Mouse (Mus musculus) mesoderm, embryonic 11.5 days (tissue): Measurements from ENCODE around the gene Zdhhc1.
A peak's percentile ranks its signal among the peaks of the same experiment; 100 is the strongest.

Source experiments
- DNase-seq: peaks from one replicate; pipeline ENCODE4 v3.0.0-alpha.2; 2012; ENCODE audit warnings: low read depth, low spot score

The Zdhhc1 gene

DNA sequence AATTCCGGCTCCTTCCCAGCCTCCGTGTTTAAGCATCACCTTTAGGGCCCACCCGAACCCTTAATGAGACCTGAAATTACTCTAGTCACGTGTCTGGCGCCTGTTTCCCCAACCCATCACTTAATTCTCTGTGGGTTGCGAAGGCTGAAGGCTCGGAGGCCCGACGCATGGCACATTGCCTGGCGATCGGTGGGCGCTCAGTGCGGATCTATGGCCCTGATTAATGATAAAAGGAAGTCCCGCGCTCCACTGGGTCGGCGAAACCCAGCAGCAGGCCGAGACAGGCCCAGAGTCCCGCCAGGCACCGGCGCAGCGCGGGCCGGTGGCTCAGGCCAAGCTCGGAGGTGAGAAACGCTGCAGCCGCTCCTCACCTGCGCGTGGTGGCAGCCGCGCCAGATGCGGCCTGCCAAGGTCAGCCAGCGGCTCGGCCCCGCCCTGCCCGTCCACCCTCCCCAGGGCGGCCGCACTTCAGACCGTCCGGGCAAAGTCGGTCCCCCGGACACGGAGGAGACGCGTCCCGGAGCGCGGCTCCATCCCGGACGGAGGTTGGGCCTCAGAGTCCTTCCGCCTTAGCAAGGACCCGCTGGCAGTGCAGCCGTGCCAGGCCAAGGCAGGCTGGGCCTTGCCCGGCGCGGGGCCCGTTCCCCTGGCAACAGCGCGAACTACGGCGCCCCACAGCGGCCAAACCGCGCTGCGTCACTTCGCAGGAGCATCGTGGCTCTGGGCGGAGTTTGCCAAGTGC lies at the start of gene Zdhhc1:
Gene Zdhhc1 (minus strand): TSS at position 464 of the 742 bp plus-strand sequence.
- peak; percentile 87 for DNase-seq

DNA sequence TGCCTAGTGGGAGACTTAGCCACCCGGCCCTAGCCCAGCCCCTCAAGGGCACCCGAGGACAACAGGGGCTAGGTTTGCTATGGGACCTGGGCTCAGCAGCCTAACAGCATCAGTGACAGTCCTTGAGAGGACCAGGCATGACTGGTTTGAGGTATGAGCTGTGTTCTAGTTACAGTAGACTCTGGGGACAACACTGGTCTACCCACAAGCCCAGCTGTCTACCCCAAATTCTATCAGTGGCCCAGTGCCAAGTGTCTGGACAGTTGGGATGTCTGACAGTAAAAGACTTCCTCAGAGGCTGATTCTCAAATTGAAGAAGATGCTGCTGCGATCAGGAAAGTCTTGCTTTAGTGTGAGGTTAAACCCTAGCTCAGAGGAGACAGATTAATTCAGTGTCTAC lies 48.5 kb upstream of the Zdhhc1 start:
- DNase-seq, result no peak

DNA sequence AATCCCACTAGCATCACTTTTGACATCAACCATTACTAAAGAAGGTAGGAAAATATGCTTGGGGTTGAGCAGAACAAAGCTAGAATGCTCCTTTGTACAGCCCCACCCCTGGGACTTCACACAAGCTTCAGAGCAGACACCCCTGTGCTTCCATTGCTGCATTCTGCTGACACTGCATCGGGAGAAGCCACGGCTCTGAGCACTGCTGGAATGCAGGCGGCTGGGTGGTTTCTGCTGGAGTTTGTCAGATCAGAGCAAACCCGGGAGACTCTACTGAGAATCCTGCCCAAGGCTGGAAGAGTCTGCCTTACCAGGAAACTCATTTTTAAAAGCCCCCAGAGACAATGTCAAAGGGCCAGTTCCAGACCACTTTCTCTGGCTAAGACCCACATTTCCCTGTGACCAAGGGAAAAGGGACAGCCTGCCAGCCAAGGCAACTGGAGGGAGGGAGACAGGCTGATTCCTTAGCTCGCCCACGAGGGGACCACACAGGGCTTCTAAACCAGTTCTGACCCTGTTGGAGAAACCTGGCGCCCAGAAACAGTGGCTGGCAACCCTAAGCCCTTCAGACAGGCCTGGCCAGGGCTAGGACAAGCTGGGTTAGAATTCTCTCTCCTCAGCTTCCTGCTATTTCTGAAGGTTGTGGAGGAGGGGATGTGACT lies 48.0 kb upstream of the Zdhhc1 start:
- DNase-seq, result no peak

DNA sequence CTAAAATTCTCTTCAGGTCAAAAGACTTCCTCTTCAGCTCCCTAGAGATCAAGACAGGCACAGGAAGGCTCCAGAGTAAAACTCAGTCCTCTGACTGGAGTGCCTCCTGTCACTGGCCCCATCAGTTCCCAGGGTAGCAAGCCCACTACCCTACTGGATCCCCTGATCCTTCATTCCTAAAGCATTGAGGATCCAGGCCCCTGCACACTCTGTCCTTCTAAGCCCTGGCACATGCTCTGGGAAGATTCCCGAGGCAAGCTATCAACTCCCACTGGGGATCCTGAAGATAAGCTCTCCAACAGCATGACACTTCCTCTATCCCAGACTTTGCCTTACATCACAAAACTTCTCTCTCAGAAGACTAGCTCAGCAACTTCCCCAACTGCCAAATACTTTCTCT lies 47.0 kb upstream of the Zdhhc1 start:
- DNase-seq, result no peak

DNA sequence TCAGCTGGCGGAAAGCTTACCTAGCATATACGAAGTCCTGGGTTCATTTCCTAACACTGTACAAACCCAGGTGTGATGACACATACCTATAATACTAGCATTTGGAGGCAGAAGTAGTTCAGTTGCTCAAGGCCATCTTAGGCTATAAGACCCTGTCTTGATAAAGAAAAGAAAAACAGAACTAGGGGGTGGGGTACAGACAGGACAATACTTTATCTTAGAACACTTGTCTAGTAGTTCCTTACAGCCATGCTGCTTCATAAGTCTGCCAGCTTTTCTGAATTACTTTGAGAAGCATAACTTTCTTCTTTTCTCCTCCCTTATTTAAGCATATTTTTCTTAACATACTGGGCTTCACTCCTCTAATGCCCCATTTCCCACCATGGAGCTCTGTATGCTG lies 46.1 kb upstream of the Zdhhc1 start:
- no peak for DNase-seq

DNA sequence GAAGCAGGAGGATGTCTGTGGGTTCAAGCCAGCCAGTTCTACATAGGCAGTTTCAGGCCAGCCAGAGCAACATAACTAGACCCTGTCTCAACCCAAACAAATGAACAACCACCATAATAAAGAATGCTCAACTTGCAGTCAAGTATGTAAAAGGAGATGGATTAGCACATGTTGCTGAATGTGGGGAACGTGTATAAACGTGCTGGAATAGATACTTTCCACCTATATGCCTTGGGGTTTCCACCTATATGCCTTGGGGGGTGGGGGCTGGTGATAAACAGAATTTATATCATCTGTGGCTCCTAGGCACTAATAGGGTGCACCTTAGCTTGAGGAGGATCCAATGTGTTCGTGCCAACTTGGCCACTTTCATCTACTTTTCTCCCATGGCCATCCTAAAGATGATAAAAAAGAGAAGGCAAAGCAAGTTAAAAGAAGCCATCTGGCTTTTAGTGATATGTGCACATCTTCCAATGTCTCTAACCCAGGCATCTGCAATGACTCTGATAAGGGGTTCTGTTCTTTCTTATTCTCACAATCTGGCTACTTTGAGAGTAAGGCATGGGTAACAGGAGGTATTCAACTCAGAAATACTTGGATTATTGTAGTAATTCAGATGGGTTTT lies 45.4 kb upstream of the Zdhhc1 start:
- no peak for DNase-seq

DNA sequence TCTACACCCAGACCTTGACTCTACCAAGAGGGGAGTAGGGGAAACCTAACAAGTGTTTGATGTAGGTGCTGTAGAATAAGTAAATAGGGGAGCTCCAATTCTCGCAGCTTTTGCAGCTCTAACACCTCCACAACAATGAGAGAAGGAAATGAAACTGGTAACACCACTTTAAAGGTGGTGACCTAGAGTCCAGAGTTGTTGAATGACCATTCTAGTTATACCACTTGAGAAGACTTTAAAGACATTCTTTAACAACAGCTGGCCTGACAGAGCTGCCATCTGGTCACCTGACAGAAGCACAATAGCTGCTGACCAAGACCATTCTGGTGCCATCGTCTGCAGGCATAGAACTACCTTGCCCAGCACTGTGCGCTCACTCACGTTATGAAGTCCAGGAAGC lies 42.2 kb upstream of the Zdhhc1 start:
- DNase-seq, result no peak

DNA sequence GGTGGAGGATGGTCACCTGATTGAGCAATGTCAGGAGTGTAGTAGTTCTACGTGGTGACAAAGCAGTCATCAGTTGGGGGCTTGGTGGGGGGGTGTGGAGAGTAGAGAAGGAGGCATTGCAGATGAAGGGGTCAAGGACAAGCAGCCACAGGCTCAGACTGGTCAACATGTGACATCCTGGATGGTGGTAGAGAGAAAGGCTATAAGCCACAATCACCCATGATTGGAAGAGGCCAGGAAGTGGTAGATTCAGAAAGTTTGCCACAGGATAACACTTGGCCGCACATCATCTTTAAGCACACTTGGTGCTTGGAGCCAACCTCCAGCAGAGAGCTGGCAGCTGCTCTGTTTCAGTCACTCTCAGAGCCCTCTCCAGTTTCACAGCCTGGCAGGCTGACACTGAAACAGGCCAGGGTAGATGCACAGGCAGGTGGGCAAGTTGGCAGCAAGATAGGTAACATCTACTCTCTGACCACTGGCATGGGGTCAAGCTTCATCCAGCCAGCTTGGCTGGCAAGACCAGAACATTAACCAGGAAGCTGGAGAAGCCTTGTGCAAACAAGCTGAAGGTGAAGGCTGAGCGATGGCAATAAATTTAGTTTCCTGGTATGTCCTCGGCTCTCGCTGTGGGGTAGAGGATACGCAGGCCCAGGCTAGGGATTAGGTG lies 40.4 kb upstream of the Zdhhc1 start:
- no peak for DNase-seq

DNA sequence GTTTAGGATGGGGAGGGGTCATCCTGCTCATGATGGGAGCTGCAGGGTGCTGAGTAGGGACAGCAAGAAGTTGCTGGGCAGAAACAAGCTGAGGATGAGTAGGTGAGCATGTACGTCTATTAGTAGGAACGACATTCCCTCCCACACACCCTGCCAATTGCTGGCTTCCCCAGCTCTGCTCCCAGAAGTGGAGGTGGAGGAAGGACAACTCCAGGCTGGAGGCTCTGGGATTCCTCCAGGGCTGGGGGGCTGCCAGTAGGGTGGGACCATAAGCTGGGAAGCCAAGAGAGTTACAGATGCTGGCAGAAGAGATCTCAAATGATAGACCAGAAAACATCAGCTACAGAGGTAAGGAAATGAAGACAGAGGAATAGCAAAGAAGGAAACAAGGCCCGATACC lies 39.8 kb upstream of the Zdhhc1 start:
- no peak for DNase-seq

DNA sequence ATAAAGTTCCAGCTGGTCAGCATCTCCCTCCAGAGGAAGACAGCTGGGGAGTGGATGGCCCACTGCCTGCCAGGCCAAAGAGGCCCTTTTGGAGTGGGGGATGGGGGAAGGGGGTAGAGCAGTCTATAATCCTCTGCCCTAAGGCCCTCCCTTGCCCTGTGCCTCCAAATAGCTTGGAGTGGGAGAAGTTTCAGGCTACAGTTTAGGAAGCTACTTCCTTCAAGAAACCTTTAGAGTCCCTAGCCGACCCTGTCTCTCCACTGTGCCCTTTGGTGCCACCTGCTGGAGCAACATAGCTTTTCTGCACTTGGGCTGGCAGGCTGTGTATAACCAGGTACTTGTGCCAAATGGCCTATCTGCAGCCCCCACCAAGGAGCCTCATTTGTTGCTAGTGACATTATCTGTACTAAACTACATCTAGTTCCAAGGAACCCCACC lies 37.2 kb upstream of the Zdhhc1 start:
- peak; percentile 77 for DNase-seq

DNA sequence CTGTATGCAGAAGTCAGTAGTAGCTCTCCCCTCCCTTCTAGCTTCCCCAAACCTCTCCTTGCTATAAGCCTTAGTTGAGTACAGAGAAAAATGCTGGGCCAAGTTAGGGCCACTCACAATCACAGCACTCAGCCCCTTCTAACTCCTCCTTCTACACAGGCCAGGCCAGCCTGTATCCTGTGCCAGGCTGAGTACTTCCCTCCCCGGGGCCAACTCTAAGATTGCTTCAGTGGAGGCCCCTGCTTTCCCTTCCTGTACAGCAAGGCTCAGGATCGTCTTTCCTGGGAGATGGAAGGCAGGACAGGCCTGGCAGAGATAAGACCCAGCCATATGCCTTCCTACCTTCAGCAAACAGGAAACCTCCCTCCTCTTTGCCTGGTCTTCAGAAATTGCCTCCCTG lies 36.7 kb upstream of the Zdhhc1 start:
- no peak for DNase-seq

DNA sequence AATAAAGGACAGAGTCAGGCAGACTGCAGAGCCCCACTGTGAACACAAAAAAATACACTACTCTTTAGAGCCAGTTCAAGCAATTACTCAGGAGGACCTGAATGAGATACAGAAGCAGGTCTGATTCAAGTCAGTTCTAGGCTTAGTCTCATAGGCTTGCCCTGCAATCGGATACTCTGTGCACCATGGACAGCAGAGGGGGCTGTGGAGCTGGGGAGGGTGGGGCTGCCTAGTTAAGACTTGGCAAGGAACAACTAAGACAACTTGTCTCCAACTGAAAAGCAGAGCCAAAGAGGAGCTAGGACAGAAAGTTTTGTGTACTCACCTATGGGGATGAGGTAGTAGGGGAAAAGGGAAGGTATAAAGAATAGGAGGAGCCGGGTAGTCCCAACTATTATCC lies 35.1 kb upstream of the Zdhhc1 start:
- no peak for DNase-seq

DNA sequence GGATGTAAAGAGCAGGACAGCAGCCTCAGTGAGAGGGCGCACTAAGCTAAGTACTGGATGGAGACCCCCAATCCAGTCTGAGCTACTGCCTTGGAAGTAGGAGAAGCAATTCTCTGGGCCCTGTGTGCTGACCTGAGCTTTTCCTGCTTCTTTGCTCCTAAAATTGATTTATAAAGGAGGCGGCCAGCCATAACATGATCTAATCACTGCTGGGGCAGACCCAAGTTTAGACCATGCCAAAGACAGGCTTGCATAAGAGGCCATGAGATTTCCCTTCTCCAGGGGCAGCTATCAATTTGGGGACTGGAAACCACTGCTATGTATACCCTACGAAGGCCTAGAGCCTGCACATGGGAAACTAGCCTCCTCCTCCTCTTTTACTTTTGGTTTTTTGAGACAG lies 32.6 kb upstream of the Zdhhc1 start:
- DNase-seq, result no peak

DNA sequence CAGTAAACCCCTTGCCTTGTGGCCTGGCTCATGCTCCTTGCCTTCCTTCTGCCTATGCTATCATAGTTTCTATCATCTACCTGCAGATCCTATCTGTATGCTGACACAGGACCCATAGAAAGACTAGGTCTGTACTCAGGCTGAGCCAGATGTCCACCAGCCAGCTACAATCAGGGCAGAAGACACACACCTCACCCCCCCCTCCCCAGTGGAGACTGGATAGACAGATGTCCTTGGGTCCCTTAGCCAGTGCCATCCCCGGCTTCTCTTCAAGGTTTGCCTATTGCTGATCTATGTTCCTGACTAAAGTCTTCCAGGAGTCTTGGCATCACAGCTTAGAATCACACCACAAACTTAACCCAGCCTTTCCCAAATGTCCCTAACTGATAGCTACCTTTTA lies 31.5 kb upstream of the Zdhhc1 start:
- no peak for DNase-seq

DNA sequence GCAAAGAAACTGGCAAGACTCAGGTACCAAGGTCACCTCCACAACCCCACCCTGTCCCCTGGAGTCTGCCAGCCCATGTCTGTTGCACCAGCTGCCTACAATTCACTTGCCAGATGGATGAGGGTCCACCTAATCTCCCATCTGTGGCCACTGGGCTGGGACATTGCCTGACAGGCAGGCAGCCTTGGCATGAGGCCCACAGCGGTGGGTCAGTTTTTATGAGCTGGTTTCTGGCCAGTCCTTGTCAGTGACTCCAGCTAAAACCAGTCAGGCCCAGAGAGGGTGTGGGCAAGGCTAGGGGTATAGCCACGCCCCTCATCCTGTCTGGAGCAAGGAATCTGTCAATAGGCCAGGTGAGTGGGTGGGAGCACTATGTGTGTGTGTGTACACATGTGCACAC lies 30.4 kb upstream of the Zdhhc1 start:
- DNase-seq, result no peak

DNA sequence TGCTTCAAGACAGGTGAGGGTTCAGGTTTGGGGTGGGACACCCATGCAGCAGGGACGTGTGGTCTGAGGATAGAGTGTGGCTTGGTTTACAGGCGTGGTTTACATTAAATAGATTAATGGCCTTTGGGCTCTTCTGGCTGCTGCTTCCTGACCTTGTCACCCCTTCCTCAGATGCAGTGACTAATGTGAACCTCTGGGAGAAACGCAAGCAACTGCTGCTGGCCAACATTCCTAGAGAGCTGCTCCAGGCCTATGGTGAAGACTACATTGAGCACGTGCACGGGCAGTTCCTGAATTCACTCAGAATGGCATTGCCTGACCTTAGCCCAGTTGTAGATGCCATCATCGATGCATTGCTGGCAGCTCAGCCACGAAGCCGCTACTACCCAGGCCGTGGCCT lies 26.2 kb upstream of the Zdhhc1 start:
- peak; percentile 60 for DNase-seq

DNA sequence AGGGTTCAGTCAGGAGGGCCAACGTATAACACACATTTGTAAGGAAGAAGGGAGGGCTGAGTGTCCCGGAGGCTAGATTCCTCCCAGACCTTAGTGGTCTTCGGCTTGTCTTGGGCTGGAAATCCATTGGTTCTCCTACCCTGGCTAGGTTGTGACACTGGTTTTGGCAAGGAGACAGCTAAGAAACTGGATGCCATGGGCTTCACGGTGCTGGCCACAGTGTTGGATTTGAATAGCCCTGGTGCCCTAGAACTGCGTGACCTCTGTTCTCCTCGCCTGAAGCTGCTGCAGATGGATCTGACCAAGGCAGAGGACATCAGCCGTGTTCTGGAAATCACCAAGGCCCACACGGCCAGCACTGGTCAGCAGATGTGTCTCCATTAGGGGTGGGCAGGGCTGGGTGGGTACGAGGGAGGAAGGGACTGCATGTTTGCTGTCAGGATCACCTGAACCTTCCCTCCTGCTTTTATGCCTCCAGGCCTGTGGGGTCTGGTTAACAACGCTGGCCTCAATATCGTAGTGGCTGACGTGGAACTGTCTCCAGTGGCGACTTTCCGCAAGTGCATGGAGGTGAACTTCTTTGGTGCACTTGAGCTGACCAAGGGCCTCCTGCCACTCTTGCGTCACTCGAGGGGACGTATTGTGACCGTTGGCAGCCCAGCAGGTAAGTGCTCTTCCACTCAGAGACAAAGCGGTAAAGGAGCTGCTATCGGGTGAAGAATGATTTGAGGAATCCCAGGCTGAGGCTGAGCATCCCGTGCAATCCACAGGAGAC lies 25.5 kb upstream of the Zdhhc1 start:
- no peak for DNase-seq

DNA sequence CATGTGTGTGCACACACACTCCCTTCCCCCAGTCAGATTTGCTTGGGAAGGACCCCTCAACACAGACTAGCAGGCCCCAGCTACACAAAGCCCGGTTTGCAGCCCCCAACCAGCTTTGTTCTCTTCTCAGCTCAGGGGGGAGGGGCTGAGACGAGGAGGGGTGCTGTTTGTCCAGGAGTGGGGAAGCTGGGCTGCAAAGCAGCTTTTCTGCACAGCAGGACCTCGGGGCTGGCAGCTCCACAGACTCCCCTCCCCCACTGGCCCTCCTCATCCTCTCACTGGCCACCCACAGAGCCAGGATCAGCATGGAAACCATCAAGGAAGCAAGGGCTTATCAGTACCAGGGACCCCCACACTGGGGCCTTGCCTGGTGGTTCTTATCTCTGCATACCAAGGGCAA lies 24.4 kb upstream of the Zdhhc1 start:
- peak; percentile 50 for DNase-seq

DNA sequence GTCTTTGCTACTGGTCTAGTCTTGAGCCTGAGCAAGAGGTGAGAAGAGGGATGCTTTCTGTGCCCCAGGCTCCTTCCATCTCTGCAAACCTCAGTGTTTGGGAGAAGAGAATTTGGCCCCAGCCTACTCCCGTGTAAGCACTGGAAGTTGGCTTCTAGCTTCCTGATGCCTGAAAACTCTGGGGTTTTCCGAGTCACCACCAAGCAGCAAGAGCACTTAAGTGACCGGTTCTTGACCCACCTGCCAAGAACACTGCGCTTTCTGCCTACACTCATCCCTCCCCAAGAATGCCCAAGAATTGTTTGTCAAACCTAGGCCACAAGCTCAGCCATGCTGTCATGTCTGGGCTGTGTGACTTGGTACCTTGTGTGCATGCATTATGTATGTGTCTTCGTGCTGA lies 23.8 kb upstream of the Zdhhc1 start:
- no peak for DNase-seq

DNA sequence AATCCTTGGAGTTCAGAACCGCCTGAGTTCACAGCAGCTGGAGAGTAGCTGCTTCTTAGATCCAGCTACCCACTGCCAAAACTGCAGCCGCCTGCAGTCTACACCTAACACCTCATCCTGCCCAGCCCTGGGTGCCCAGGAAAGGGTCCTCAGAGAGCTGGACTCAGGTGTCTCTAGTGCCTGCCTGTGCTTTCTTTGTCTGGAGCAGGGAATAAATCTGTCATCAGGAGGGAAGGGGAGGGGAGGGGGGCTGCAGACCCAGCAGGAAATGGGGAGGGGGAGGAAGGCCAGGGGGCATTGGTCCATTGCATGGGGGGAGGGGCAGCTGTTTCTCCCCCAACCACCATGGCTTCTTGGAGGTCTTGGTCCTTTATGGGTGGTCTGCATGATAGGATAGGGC lies 22.9 kb upstream of the Zdhhc1 start:
- DNase-seq, result peak; percentile 79

DNA sequence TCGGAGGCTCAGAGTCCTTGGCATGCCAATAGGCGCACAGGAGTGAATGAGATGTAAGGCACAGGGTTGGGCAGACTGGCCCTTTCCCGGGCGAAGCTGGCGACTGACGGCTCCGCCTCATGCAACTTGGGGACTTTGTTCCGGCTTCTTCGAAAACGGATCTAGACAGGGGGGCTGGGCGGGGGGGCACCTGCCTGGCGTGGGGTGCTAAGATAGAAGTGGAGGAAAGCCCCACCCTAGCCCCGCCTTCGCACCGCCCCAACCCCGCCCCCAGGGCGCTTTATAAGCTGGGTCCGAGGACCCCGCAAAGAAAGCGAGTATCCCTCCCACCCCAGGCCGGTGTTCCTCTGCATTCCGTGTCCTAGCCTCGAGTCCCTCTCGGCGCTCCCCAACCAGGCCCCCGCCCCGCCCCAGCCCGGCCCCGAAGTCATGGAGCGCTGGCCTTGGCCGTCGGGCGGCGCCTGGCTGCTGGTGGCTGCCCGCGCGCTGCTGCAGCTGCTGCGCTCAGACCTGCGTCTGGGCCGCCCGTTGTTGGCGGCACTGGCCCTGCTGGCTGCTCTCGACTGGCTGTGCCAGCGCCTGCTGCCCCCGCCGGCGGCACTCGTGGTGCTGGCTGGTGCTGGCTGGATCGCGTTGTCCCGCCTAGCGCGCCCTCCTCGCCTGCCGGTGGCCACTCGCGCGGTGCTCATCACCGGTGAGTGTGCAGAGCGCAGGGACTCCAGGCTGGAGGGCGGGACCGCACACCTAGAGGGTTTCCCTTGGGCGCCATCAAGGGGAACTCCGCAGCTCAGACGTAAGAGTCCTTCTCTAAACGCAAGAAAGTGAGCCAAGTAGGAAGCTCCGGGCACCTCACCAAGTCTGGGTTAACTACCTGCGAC lies 22.0 kb upstream of the Zdhhc1 start, which contains the start of gene Hsd11b2:
Gene Hsd11b2 (plus strand): TSS at position 320 of the 878 bp plus-strand sequence.
- peak; percentile 57 for DNase-seq
